ENCODE assay signal across 26 mouse cellular contexts in the genomic region with DNA sequence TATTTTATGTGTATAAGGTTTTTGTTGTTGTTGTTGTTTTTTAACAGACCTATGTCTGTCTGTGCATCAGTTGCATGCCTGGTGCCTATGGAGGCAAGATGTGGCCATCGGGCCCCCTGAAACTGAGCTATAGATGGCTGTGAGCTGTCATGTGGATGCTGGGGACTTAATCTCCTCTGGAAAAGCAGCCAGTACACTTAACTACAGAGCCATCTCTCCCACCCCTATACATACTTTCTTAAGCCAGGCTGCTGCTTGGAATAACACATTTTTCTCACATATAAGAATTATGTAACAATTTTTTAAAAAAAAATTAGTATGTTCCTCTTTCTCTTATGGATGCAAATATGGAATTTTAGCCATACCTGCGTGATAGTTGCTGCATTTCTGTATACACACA. TPM values are rescaled to one million over a fixed set of nuclear protein-coding genes. Genes with fewer than 3 reads are reported as not detected.
"Had no signal": no experiment of that assay in that cellular context is flagged by ENCODE, and none has a peak within 500 bp of the region (broad histone marks: within the 10 kb centered on the region; RNA-seq: fewer than 3 reads in every experiment).

No protein-coding gene starts in this region.

- H3K4me2 ChIP-seq: kidney, embryonic 15.5 days; limb, embryonic 13.5 days; liver, embryonic 13.5 days; midbrain, embryonic 12.5 days; midbrain, embryonic 15.5 days; neural tube, embryonic 12.5 days; neural tube, embryonic 15.5 days; stomach, embryonic 15.5 days had no signal

- H3K27ac ChIP-seq: kidney, embryonic 15.5 days; limb, embryonic 13.5 days; liver, embryonic 13.5 days; macrophage; midbrain, embryonic 12.5 days; midbrain, embryonic 15.5 days; neural tube, embryonic 12.5 days; neural tube, embryonic 15.5 days; stomach, embryonic 15.5 days had no signal

- ATAC-seq: midbrain, embryonic 15.5 days had no signal

- H3K4me1 ChIP-seq: kidney, embryonic 15.5 days; liver, embryonic 13.5 days; neural tube, embryonic 12.5 days; stomach, embryonic 15.5 days had no signal

- H3K27me3 ChIP-seq: kidney, embryonic 15.5 days; limb, embryonic 13.5 days; liver, embryonic 13.5 days; midbrain, embryonic 12.5 days; midbrain, embryonic 15.5 days; neural tube, embryonic 12.5 days; neural tube, embryonic 15.5 days; stomach, embryonic 15.5 days had no signal

- H3K9me3 ChIP-seq: kidney, embryonic 15.5 days; limb, embryonic 13.5 days; liver, embryonic 13.5 days; midbrain, embryonic 15.5 days; neural tube, embryonic 12.5 days; neural tube, embryonic 15.5 days; stomach, embryonic 15.5 days had no signal

- H3K36me3 ChIP-seq: kidney, embryonic 15.5 days; limb, embryonic 13.5 days; liver, embryonic 13.5 days; midbrain, embryonic 12.5 days; midbrain, embryonic 15.5 days; neural tube, embryonic 12.5 days; neural tube, embryonic 15.5 days; stomach, embryonic 15.5 days had no signal

- DNase-seq: kidney, adult 11 months; kidney, adult 8-10 months; kidney, postnatal 10 days; kidney, postnatal 36 days; left cerebral cortex, postnatal 4 days; liver, embryonic 13.5 days; lung, adult 2 months; spleen, adult 18-20 months; thymus, adult 18-20 months; thymus, postnatal 36 days had no signal

- H3K9ac ChIP-seq: kidney, embryonic 15.5 days; limb, embryonic 13.5 days; liver, embryonic 13.5 days; midbrain, embryonic 12.5 days; midbrain, embryonic 15.5 days; neural tube, embryonic 12.5 days; neural tube, embryonic 15.5 days; stomach, embryonic 15.5 days had no signal

- H3K4me3 ChIP-seq: kidney, embryonic 15.5 days; limb, embryonic 13.5 days; liver, embryonic 13.5 days; midbrain, embryonic 12.5 days; midbrain, embryonic 15.5 days; neural tube, embryonic 12.5 days; neural tube, embryonic 15.5 days; stomach, embryonic 15.5 days had no signal

RNA-seq across cellular contexts. Expression of gene Cldn24, which starts 38.4 kb away (rescaled TPM):
- total RNA-seq: layer of hippocampus, postnatal 25 days; left cerebral cortex, adult 8-10 months; left cerebral cortex, postnatal 14 days; left cerebral cortex, postnatal 4 days; liver, adult 2 months; megakaryocyte, adult 5-6 weeks had no signal
- polyA plus RNA-seq: kidney, embryonic 15.5 days; limb, embryonic 13.5 days; liver, adult 2 months; liver, embryonic 13.5 days; liver, embryonic 16.5 days; lung, adult 2 months; lung, embryonic 16.5 days; macrophage; midbrain, embryonic 12.5 days; midbrain, embryonic 15.5 days; neural tube, embryonic 12.5 days; neural tube, embryonic 15.5 days; stomach, embryonic 15.5 days; urinary bladder, adult 2 months had no signal

RNA-seq across cellular contexts. Expression of gene Cldn22, which starts 40.7 kb away (rescaled TPM):
- total RNA-seq: left cerebral cortex, postnatal 4 days; liver, adult 2 months; megakaryocyte, adult 5-6 weeks had no signal
- polyA plus RNA-seq: kidney, embryonic 15.5 days; limb, embryonic 13.5 days; liver, adult 2 months; liver, embryonic 13.5 days; liver, embryonic 16.5 days; lung, embryonic 16.5 days; macrophage; midbrain, embryonic 12.5 days; midbrain, embryonic 15.5 days; neural tube, embryonic 12.5 days; neural tube, embryonic 15.5 days; stomach, embryonic 15.5 days had no signal
